Mouse (Mus musculus): ENCODE measurements around the gene Adam8.
A peak's percentile ranks its signal among the peaks of the same experiment; 100 is the strongest.

Adam8 gene

DNA sequence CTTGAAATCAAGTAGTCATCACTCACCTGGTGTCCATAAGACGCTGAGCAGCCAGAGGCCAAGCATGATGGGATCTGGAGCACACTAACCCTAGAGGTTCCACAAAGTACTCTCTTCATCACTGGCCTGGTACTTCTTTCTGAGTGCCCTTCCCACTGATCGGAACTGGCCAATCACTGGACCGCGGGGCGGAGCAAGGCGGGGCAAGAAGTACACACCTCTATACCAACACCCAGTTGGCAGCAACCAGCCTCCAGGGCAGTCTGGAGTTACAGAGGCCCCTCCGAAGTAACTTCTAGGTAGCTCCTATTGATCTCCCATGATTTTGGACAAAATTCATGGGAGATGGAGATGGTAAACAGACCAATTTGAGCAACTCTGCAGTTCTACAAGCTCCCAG lies at the start of gene Adam8:
Gene Adam8, minus strand, starts transcription at position 157 of the 400 bp plus-strand sequence.
- peak; percentile 42 to 54 for DNase-seq (ENCODE audit: low spot score in 2 of 2)

- DNase-seq (ENCODE audit: low spot score in 2 of 2) = no peak
These were observed 44.8 kb upstream of the Adam8 start for GRCm38 (mm10) chr7:140037171-140037555.

- DNase-seq (ENCODE audit: low spot score in 2 of 2) = peak; percentile 94 to 95
These were observed 44.2 kb upstream of the Adam8 start, which contains the start of the genes Zfp511 and Tubgcp2 for GRCm38 (mm10) chr7:140036281-140037170. TSS of gene Zfp511 (plus strand) at chr7:140036391. TSS of gene Tubgcp2 (minus strand) at chr7:140036669.

- no peak for DNase-seq (ENCODE audit: low spot score in 2 of 2)
These were observed 43.1 kb upstream of the Adam8 start for GRCm38 (mm10) chr7:140035456-140035855.

- DNase-seq (ENCODE audit: low spot score in 2 of 2) = no peak
These were observed 41.0 kb upstream of the Adam8 start for GRCm38 (mm10) chr7:140033386-140033785.

DNA sequence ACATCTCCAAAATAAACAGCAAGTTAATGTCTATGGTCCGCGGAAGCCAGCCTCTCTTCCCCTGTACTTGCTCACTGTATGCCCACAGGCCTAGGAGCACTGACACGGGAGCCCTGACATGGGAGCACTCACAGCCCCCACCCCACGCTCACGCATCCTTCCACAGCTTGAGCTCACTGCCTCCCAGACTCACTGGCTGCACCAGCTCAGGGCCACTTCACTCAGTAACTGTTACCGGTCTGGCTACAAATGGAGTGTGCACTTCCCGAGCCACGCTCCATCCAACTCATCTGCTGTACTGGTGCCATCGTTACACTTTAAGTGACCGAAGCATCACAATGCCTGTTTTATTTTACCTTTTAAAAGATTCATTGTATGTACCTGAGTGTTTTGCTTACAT lies 40.0 kb upstream of the Adam8 start:
- DNase-seq (ENCODE audit: low spot score in 2 of 2) = no peak

DNA sequence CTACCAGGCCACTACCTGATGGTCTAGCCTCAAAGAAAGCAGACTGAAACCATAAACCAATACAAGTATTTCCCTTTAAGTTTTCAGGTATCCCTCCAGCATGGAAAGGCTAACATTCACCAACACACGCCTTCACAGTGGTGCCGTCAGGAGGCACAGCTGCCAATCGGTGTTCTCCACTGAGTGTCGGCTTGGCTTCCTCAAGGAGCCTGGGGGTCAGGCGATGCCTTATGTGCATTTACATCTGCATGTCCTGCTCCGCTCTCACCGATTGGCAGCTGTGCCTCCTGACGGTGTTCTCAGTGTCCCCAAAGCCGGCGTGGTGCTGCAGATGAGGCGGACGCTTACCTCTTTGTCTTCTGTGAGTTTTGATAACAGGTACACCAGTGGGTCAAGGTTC lies 39.4 kb upstream of the Adam8 start:
- no peak for DNase-seq (ENCODE audit: low spot score in 2 of 2)

DNA sequence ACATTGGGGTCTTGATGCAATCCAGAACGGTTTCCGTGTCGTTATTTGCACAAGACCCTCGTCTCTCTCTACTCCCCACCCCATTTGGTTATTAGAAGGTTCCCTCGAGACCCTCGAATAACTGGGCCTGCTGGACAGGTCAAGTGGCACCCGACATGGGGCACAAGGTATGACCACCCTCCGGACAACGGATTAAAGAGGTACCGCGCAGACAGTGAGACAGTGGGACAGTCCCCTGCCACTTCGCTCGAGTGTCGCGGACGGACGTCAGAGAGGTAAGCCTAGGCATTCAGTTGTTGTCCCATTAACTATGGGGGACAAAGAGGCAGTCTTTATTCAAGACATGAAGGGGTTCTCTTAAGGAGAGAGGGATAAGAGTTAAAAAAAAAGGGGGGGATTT lies 19.0 kb upstream of the Adam8 start:
- no peak for DNase-seq (ENCODE audit: low spot score in 2 of 2)

- DNase-seq (ENCODE audit: low spot score in 2 of 2) = no peak
These were observed 15.4 kb upstream of the Adam8 start for GRCm38 (mm10) chr7:140007781-140008180.

DNA sequence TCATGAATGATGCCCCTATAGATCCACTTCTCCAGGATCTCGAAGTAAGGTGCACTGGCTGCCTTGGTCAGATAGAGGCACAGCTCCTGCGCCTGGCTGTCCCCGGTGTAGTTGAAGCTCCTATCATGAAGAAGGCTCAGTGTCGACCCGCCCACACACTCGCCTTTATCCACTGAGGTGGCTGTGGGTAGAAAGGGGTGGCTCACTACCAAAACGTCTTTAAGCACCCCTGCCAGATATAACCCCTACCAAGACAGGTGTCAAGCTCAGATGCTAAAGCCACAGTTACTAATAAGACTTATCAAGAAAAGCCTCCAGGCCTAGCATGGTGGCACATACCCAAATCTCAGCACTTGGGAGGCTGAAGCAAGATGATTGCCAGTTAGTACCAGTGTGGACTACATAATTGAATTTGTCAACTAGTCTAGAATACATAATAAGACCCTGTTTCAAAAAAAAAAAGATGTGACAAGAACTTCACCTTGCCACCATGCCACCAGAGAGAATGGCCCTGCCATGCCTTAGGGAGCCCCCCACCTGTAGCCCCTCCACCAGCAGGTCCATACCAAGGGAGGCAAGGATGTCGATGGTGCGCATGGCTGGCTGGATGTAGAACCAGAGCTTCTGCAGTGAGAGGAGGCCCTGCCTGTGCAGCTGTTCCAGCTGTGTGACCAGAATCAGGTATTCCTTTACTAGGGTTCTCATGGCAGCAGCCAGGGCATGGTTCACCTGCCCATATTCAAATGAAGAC lies 14.7 kb upstream of the Adam8 start:
- DNase-seq (ENCODE audit: low spot score in 2 of 2) = no peak

- DNase-seq (ENCODE audit: low spot score in 2 of 2) = no peak
These were observed 12.3 kb upstream of the Adam8 start for GRCm38 (mm10) chr7:140004666-140005065.

- DNase-seq (ENCODE audit: low spot score in 2 of 2) = no peak
These were observed 8.9 kb upstream of the Adam8 start for GRCm38 (mm10) chr7:140001086-140001740.

DNA sequence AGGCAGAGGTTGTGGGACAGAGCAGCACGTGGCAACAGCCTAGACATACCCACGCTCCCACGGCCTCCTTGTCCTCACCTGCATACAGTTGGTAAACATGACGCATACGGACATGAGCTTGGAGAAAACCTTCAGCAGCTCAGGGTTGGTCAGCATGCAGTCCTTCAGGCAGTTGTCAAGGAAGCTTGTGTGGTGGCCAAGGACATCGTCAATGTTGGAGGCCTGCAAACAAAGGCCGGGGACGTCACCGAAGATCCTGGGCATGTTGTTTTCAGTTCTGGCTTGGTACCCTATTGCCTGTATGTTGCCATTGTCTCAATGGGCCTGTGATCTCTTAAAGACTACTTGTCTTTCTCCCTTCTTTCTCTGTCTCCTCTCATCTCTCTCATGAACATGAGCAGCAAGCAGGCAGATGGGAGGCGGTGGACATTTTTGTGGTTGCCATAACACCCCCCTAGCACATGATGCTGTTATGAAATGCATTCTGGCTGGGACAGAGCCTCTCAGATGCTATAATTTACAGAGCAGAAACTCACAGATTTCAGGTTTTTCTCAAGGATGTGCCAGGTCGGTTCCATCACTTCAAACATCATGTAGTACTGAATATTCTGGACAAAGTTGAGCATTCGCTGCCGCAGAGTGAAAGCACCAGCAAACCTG lies 6.5 kb upstream of the Adam8 start:
- no peak for DNase-seq (ENCODE audit: low spot score in 2 of 2)

DNA sequence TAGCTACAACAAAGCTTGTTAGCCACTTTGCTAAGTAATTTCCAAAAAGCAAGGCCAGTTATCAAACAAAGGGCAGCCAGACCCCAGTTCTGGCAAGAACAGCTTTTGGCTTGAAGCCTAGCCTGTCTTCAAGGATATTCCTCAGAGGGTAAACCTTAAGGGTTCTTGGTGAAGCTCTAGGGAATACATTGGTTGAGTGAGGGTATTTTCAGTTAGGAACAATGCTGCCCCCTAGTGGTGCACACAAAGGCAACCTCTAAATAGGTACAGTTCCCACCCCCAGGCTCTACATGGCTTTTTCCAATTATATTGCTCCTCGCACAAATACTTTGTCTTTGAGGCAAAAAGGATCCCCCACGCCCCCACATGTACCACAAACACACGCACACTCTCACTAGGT lies 2.3 kb upstream of the Adam8 start:
- DNase-seq (ENCODE audit: low spot score in 2 of 2) = peak; percentile 30 to 55

- no peak for DNase-seq (ENCODE audit: low spot score in 2 of 2)
These were observed 1.8 kb upstream of the Adam8 start for GRCm38 (mm10) chr7:139994202-139994601.

DNA sequence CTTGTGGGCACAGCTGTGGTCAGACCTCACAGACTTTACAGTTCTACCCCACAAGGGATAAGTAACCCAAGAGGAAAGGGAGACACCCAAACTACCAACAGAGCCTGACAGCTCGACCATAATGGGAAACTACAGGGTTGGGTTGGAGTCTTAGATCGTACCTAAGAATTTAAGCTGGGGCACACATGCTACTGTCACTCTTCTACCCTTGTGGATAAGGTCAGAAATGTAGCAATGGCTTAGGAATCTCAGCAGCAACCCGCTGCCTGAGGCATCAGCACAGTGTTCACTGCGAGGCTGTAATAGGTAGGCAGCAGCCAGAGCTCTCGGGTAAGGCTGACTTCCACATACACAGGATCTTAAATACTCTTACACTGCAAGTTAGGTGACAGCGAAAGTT lies 1.2 kb upstream of the Adam8 start:
- DNase-seq (ENCODE audit: low spot score in 2 of 2) = no peak

GRCm38 (mm10) chr7:139990864-139991394 lies 1.4 kb downstream of the Adam8 start:
- DNase-seq (ENCODE audit: low spot score in 2 of 2) = no peak

DNA sequence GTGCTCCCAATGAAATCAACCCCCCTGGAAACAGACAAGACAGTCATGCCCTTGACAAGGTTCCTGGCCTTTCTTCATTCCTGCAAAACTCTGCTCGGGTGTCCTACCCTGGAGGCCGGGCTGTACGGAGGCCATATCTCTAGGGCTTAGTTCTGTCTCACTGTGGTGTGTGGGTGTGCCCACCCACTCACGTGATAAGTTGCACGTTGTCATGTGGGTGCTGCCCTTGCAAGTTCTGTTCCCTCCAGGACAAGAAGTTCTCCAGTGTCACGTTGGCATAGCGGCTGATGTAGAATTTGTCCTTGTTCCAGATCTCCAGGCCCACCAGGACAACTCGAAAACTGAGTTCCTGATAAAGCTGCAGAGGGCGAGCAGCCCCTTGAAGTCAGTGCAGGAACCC lies 4.1 kb downstream of the Adam8 start:
- no peak for DNase-seq (ENCODE audit: low spot score in 2 of 2)

- DNase-seq (ENCODE audit: low spot score in 2 of 2) = peak in 1 of 2 experiments; percentile 32
These were observed 7.9 kb downstream of the Adam8 start for GRCm38 (mm10) chr7:139984505-139984904.

DNA sequence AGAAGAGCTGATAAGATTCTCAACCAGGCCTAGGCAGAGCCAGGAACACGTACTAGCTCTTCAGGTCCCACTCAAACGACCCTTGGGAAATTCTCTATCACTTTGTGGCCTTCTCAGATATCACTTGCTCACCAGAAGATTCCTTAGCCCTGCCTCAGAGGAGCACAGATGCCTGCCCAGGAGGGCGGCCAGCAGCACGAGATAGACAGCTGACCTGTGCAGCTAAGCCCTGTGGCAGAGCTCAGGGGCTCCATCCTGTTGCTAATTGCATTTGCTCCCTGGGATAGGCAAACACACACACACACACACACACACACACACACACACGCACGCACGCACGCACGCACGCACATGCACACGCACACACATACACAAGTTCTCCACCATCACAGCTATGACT lies 10.3 kb downstream of the Adam8 start:
- DNase-seq (ENCODE audit: low spot score in 2 of 2) = no peak

GRCm38 (mm10) chr7:139980778-139981177 lies 11.6 kb downstream of the Adam8 start:
- DNase-seq (ENCODE audit: low spot score in 2 of 2) = no peak
